Mouse (Mus musculus) limb, embryonic 15.5 days (tissue): ENCODE data around the gene Kcnc4. TPM values are rescaled to one million over a fixed set of nuclear protein-coding genes. Genes with fewer than 3 reads are reported as not detected.
A peak's percentile ranks its signal among the peaks of the same experiment; 100 is the strongest.

Source experiments
- ATAC-seq: fragments of 200-750 bp; cut with Nextera tagmentation; 2 replicates; pipeline ENCODE4 v1.8.0; 2017; ENCODE audit warnings: low read depth, moderate TSS enrichment; ENCODE audit not compliant: insufficient number of reproducible peaks, low FRiP score, low TSS enrichment
- H3K27ac ChIP-seq: fragments of 300-500 bp; sonication (generic); 2 replicates; pipeline ENCODE4 v1.5.1; 2015; ENCODE audit warnings: moderate library complexity, mild to moderate bottlenecking, inconsistent platforms
- H3K27me3 ChIP-seq: fragments of 300-500 bp; sonication (generic); 2 replicates; pipeline ENCODE4 v1.6.1; 2015; ENCODE audit warnings: inconsistent platforms
- H3K36me3 ChIP-seq: fragments of 300-500 bp; sonication (generic); 2 replicates; pipeline ENCODE4 v1.6.1; 2015; ENCODE audit warnings: inconsistent platforms
- H3K4me1 ChIP-seq: fragments of 300-500 bp; sonication (generic); 2 replicates; pipeline ENCODE4 v1.6.1; 2015; ENCODE audit warnings: inconsistent platforms
- H3K4me2 ChIP-seq: fragments of 300-500 bp; sonication (generic); 2 replicates; pipeline ENCODE4 v1.6.1; 2015; ENCODE audit warnings: mild to moderate bottlenecking, inconsistent platforms
- H3K4me3 ChIP-seq: fragments of 300-500 bp; sonication (generic); 2 replicates; pipeline ENCODE4 v1.5.1; 2015; ENCODE audit warnings: mild to moderate bottlenecking, inconsistent platforms
- H3K9ac ChIP-seq: fragments of 300-500 bp; sonication (generic); 2 replicates; pipeline ENCODE4 v1.6.1; 2015; ENCODE audit warnings: inconsistent platforms
- H3K9me3 ChIP-seq: fragments of 300-500 bp; sonication (generic); 2 replicates; pipeline ENCODE4 v1.6.1; 2016; ENCODE audit warnings: inconsistent platforms
- WGBS: fragments of 180-500 bp; shearing (Covaris S2); methylation state at CpG from one replicate; pipeline ENCODE4 v1.1.7; 2015; 5-methylcytosine and 5-hydroxymethylcytosine counted together
- polyA plus RNA-seq: library from polyadenylated mRNA; unstranded; fragments of >200 nt; fragmentation: Nextera tagmentation; extraction: Ambion mirVana; gene quantifications from 2 replicates; pipeline ENCODE4 v1.2.1, GENCODE M21; 2015

The Kcnc4 gene
- polyA plus RNA-seq, 1 experiment from 2014 or later, result 0.54 TPM

DNA sequence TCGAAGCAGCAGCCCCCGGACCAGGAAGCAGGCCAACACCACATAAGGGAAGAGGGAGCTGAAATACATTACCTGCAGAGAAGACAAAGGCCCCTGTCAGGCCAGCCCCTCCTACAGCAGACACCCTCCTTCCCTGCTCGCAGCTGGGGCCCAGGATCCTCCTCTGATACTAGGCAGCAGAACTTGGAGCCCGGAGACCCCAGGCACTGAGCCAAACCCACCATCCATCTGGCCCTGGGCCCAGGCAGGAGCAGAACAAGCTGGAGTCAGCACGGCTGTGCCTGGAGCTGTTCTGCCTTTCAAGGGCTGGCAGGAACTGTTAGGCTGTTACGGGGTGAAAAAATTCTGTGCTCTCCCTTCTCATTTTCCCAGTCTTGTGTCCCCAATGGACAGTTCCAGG lies 32.1 kb upstream of the Kcnc4 start:
- no peaks in the 10 kb centered on the region for H3K9me3 ChIP-seq
- H3K4me1 ChIP-seq, result peaks cover 25% of the 10 kb centered on the region
- 0 out of 2 replicates have a peak overlapping the region, but pooled peaks have one; percentile 12 for H3K4me2 ChIP-seq
- H3K27ac ChIP-seq, result peak overlapping the region; percentile 71
- peaks cover 8% of the 10 kb centered on the region; the same call in 1 of the 2 replicates for H3K36me3 ChIP-seq
- H3K27me3 ChIP-seq, result no peaks in the 10 kb centered on the region
- no peak overlapping the region for H3K4me3 ChIP-seq
- WGBS, result 13% methylated on average over 6 of the region's 6 CpGs
- H3K9ac ChIP-seq, result no peak overlapping the region
- peak; percentile 84 for ATAC-seq

DNA sequence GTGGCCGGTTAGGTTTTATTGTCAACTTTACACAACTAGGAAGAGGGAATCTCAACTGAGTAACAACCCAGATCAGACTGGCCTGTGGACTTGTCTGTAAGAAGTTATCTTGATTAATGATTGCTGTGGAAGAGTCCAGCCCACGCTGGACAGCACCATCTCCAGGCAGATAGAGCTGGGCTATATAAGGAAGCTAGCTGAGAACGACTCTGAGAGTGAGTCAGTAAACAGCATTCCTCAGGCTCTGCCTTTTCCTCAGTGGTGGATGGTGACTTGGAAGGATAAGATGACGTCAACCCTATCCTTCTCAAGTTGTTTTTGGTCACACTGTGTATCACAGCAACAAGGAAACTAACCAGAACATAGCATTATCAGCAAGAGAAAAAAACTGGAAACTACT lies 29.3 kb upstream of the Kcnc4 start:
- no peak for ATAC-seq
- H3K9me3 ChIP-seq, result no peaks in the 10 kb centered on the region
- H3K9ac ChIP-seq, result no peak overlapping the region
- no peak overlapping the region for H3K4me3 ChIP-seq
- H3K4me2 ChIP-seq, result no peak overlapping the region
- peaks cover 25% of the 10 kb centered on the region for H3K4me1 ChIP-seq
- H3K36me3 ChIP-seq, result no peaks in the 10 kb centered on the region
- H3K27ac ChIP-seq, result no peak overlapping the region
- no peaks in the 10 kb centered on the region for H3K27me3 ChIP-seq
- WGBS, result 45% methylated on average over 4 of the region's 4 CpGs

- H3K9ac ChIP-seq, result no peak overlapping the region
- H3K36me3 ChIP-seq, result no peaks in the 10 kb centered on the region
- no peak overlapping the region for H3K4me2 ChIP-seq
- no peaks in the 10 kb centered on the region for H3K4me1 ChIP-seq
- H3K4me3 ChIP-seq, result no peak overlapping the region
- H3K9me3 ChIP-seq, result no peaks in the 10 kb centered on the region
- no peaks in the 10 kb centered on the region for H3K27me3 ChIP-seq
- 46% methylated on average over 11 of the region's 11 CpGs for WGBS
- no peak for ATAC-seq
- H3K27ac ChIP-seq, result no peak overlapping the region
Measured at GRCm38 (mm10) chr3:107483290-107483689, 23.9 kb upstream of the Kcnc4 start.

DNA sequence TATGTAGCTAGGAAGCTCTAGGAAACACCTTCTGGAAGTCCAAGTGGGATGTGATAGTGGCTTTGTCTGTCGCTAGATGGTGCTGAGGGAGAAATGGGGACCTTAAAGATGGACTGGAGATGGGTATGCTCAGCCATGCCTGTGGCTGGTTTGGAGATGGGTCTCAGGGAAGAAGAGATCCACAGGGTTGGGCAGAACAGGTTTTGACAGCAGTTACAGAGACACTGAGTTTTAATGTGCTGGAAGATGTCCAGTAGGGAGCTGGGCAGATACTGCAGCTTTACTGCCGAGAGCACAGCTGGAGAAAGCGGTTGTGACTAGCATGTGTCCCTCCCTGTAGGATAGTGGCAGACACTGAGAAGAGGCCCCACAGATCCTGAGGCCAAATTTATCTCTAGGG lies 21.3 kb upstream of the Kcnc4 start:
- H3K36me3 ChIP-seq, result no peaks in the 10 kb centered on the region
- H3K27me3 ChIP-seq, result no peaks in the 10 kb centered on the region
- H3K4me3 ChIP-seq, result no peak overlapping the region
- no peaks in the 10 kb centered on the region for H3K9me3 ChIP-seq
- H3K4me2 ChIP-seq, result no peak overlapping the region
- no peaks in the 10 kb centered on the region for H3K4me1 ChIP-seq
- WGBS, result 54% methylated on average over 3 of the region's 3 CpGs
- H3K9ac ChIP-seq, result no peak overlapping the region
- no peak for ATAC-seq
- H3K27ac ChIP-seq, result no peak overlapping the region

DNA sequence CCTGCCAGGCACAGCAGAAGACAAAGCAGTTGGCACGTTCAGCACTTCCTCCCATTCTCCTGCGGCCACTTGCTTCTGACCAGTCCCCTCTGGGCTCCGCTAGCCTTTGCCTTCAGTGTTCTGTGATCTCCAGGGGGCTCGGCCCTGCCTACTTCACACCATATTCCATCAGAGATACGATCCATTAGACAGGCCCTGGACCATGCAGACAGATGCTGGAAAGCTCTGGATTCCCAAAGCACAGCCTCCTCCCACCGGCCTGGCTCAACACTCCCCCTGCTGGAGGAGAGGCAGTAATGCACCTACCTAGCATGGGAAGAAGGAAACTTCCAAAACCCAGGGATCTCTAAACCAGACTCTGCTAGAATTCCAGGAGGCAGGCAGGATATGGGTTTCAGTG lies 12.8 kb upstream of the Kcnc4 start:
- H3K27ac ChIP-seq, result no peak overlapping the region
- ATAC-seq, result no peak

GRCm38 (mm10) chr3:107469059-107469458 lies 9.7 kb upstream of the Kcnc4 start:
- no peak for ATAC-seq

More for the DNA sequence above, 12.8 kb upstream of the Kcnc4 start:
- Histone ChIP-seq H3K9ac (no peak overlapping the region), H3K27me3 (no peaks in the 10 kb centered on the region), H3K4me3 (no peak overlapping the region), H3K9me3 (no peaks in the 10 kb centered on the region), H3K4me1 (0 out of 2 replicates have a peak, but pooled peaks cover 2% of the 10 kb centered on the region), H3K36me3 (no peaks in the 10 kb centered on the region), H3K4me2 (no peak overlapping the region)
- WGBS, result 35% methylated on average over 6 of the region's 6 CpGs

DNA sequence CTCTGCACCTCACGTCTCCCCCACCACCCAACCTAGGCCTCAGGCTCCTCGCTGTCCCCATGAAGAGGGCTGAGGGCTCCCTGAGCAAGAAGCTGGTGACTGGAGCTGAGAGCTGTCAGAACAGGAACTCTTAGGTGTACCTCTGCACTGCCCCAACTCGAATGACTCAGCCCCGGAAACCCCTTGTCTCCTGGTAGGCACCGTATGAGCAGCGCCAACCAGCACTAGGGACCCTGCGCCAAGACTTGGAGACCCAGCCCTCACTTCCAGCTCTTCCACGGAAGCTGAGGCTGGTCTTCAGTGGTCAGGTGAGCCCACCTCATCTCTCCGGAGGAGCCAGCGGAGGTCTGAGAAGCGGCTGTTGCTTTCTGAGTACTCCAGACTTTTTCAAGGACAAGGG lies 8.8 kb upstream of the Kcnc4 start:
- H3K9ac ChIP-seq, result no peak overlapping the region
- 85% methylated on average over 11 of the region's 11 CpGs for WGBS
- H3K9me3 ChIP-seq, result no peaks in the 10 kb centered on the region
- H3K4me1 ChIP-seq, result 0 out of 2 replicates have a peak, but pooled peaks cover 2% of the 10 kb centered on the region
- no peak overlapping the region for H3K4me3 ChIP-seq
- H3K4me2 ChIP-seq, result no peak overlapping the region
- H3K27me3 ChIP-seq, result peaks cover 18% of the 10 kb centered on the region
- no peak overlapping the region for H3K27ac ChIP-seq
- no peaks in the 10 kb centered on the region for H3K36me3 ChIP-seq
- ATAC-seq, result no peak

More at GRCm38 (mm10) chr3:107469059-107469458, 9.7 kb upstream of the Kcnc4 start:
- H3K9me3 ChIP-seq, result no peaks in the 10 kb centered on the region
- no peak overlapping the region for H3K4me2 ChIP-seq
- H3K36me3 ChIP-seq, result no peaks in the 10 kb centered on the region
- no peak overlapping the region for H3K9ac ChIP-seq
- WGBS, result 72% methylated on average over 4 of the region's 4 CpGs
- H3K27ac ChIP-seq, result no peak overlapping the region
- no peak overlapping the region for H3K4me3 ChIP-seq
- H3K27me3 ChIP-seq, result peaks cover 12% of the 10 kb centered on the region
- H3K4me1 ChIP-seq, result 0 out of 2 replicates have a peak, but pooled peaks cover 2% of the 10 kb centered on the region

GRCm38 (mm10) chr3:107466577-107466976 lies 7.2 kb upstream of the Kcnc4 start:
- H3K9me3 ChIP-seq, result no peaks in the 10 kb centered on the region
- WGBS, result 5% methylated on average over 6 of the region's 6 CpGs
- H3K4me1 ChIP-seq, result no peaks in the 10 kb centered on the region
- no peak overlapping the region for H3K27ac ChIP-seq
- ATAC-seq, result no peak
- H3K27me3 ChIP-seq, result peaks cover 30% of the 10 kb centered on the region
- no peak overlapping the region for H3K4me3 ChIP-seq
- no peak overlapping the region for H3K9ac ChIP-seq
- H3K36me3 ChIP-seq, result no peaks in the 10 kb centered on the region
- no peak overlapping the region for H3K4me2 ChIP-seq

DNA sequence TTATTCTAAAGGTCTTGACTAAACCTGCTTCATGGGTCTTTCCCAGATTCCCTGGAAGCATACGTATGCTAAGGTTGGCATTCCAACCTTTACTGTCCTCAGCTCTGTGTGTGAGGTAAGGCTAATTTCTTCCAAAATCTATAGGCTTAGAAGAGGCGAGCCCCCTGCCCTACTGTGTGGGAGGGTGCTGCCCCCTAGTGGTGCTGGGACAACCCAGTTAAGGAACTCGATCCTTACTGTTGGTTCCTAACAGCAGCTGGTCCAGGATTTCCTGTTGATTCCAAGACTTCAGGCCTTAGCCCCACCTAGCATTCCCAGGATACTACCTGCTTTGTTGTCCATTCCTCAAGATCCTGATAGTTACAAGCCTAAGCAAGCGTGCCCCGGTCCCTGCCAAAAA lies 2.8 kb upstream of the Kcnc4 start:
- peaks cover 74% of the 10 kb centered on the region for H3K27me3 ChIP-seq
- H3K9me3 ChIP-seq, result no peaks in the 10 kb centered on the region
- no peak overlapping the region for H3K9ac ChIP-seq
- peaks cover 25% of the 10 kb centered on the region for H3K4me1 ChIP-seq
- H3K27ac ChIP-seq, result no peak overlapping the region
- no peak overlapping the region for H3K4me3 ChIP-seq
- WGBS, result 9% methylated on average over 5 of the region's 5 CpGs
- 0 out of 2 replicates have a peak, but pooled peaks have one; percentile 48 for ATAC-seq
- H3K36me3 ChIP-seq, result no peaks in the 10 kb centered on the region
- H3K4me2 ChIP-seq, result no peak overlapping the region

DNA sequence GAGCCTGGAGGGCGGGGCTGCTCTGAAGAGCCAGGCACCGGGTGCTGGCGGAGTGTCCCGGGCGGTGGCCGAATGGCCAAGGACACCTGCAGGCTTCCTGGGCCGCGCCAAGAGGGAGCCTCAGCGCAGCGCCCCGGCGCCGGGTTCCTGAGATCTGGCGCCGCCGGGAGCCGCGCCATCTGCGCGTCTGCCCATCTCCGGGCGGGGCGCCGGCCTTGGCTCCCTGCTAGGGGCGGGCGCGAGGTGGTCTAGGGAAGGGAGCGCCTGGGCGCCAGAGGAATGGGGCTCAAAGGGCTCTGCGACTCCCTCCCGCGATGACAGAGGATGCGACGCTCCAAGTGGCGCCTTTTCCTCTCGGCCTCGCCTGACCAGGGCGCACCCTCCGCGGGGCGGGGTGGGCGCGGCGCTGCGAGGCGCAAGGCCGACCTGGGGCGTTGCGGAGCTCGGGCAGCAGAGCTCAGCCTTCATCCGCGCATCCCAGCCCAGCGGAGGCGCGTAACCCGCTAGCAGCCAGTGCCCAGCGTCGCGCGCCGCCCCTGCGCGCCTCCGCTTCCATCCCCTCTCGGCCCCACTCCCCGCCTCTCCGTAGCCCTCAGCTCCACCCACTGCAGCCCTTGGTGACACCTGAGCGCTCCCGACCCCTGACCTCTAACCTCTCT lies 550 bp upstream of the Kcnc4 start:
- 0 out of 2 replicates have a peak overlapping the region, but pooled peaks have one; percentile 14 for H3K9ac ChIP-seq

DNA sequence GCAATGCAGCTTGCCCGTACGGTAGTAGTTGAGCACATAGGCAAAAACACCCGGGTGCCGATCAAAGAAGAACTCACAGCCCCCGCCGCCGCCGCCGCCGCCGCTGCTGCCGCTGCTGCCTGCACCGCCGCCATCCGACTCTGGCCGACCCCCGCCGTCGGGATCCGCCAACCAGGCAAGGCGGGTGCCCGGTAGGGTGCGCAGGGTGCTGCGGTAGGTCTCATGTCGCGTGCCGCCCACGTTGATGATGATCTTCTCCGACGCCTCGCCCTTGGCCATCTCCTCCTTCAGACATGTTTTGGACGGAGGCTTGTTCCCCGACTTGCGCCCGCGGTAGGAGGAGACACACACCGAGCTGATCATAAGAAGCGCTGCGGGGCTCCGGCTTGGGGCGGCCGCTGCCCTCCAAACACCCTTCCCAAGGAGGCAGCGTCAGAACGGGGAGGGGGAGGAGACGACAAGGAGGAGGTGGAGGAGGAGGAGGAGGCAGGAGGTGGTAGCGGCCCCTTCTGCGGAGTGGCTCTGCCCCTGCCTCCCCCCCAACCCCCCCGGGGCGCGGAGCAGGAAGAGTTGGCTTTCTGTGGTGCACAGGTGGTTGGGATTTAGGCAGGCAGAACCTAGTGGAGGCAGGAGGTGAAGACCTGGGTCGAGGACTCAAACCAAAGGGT lies 690 bp downstream of the Kcnc4 start:
- Histone ChIP-seq H3K4me2 (peak overlapping the region; percentile 99), H3K9ac (peak overlapping the region; percentile 15; the same call in 1 of the 2 replicates), H3K27ac (no peak overlapping the region), H3K36me3 (no peaks in the 10 kb centered on the region), H3K27me3 (peaks cover 95% of the 10 kb centered on the region), H3K4me1 (peaks cover 25% of the 10 kb centered on the region), H3K4me3 (peak overlapping the region; percentile 51), H3K9me3 (no peaks in the 10 kb centered on the region)
- no peak for ATAC-seq
- WGBS, result under 1% methylated on average over 49 of the region's 51 CpGs

More for the DNA sequence above, 550 bp upstream of the Kcnc4 start:
- peak overlapping the region; percentile 99 for H3K4me2 ChIP-seq
- H3K4me3 ChIP-seq, result peak overlapping the region; percentile 51
- no peaks in the 10 kb centered on the region for H3K9me3 ChIP-seq
- under 1% methylated on average over 58 of the region's 69 CpGs for WGBS
- H3K27me3 ChIP-seq, result peaks cover 88% of the 10 kb centered on the region
- no peak overlapping the region for H3K27ac ChIP-seq
- H3K4me1 ChIP-seq, result peaks cover 25% of the 10 kb centered on the region
- no peak for ATAC-seq
- H3K36me3 ChIP-seq, result no peaks in the 10 kb centered on the region

GRCm38 (mm10) chr3:107458104-107458503 lies 1.2 kb downstream of the Kcnc4 start:
- Histone ChIP-seq H3K4me2 (peak overlapping the region; percentile 99), H3K9ac (peak overlapping the region; percentile 15; the same call in 1 of the 2 replicates), H3K27ac (no peak overlapping the region), H3K4me3 (peak overlapping the region; percentile 51), H3K36me3 (no peaks in the 10 kb centered on the region), H3K4me1 (peaks cover 25% of the 10 kb centered on the region), H3K27me3 (peaks cover 92% of the 10 kb centered on the region), H3K9me3 (no peaks in the 10 kb centered on the region)
- 2% methylated on average over 23 of the region's 23 CpGs for WGBS
- ATAC-seq, result no peak
